Mouse (Mus musculus) common myeloid progenitor, adult 5-6 weeks (primary cell): ENCODE results near the gene Vmn2r-ps130. TPM values are rescaled to one million over a fixed set of nuclear protein-coding genes. Genes with fewer than 3 reads are reported as not detected.
"Not testable (repeated sequence)": the region's sequence is repeated elsewhere in the genome, so short reads cannot be mapped to it uniquely, and the experiment has no call there.

Source experiments
- ATAC-seq: replicated peaks from 2 replicates; pipeline ENCODE4 v1.8.0; 2016; ENCODE audit warnings: low read depth, mild to moderate bottlenecking, moderate TSS enrichment, inconsistent platforms; ENCODE audit not compliant: poor library complexity, severe bottlenecking
- total RNA-seq: library from RNA; stranded (forward); fragments of 200-1000, 187-1606 nt; gene quantifications from 2 replicates; pipeline ENCODE4 v1.2.3, GENCODE M21; 2017

Gene Vmn2r-ps130
- not detected in 2 replicates for total RNA-seq

DNA sequence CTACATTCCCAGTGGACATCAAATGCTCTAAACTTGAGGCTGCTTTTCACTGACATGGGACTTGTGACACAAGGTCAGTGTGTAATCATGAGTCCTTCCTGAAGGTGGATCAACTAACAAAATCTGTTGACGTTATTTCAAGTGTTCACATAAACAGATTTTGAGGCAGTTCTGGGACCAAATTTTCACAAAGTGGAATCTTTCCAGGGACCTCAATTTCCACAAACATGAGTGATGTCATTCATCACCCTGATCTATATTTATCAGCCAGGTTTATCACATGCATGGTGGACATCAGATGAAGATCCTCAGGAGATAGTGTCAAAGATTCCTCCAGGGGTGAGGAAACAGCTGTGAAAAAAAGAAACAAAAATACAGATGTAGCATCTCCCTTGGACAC lies at the start of gene Vmn2r-ps130:
Gene Vmn2r-ps130, plus strand, starts transcription at position 301 of the 400 bp plus-strand sequence.
- ATAC-seq: not testable (repeated sequence)

Other genes starting within 250 kb of the Vmn2r-ps130 start
- gene Zfp945, start 194.0 kb upstream of the Vmn2r-ps130 start, total RNA-seq: 14.3 and 16.1 TPM in 2 replicates
- gene Vmn2r113, start 118.2 kb upstream of the Vmn2r-ps130 start, total RNA-seq: not detected in 2 replicates
- 17.0 and 17.5 TPM in 2 replicates for gene Zfp40, start 132.1 kb downstream of the Vmn2r-ps130 start, total RNA-seq